Mouse (Mus musculus) erythroblast, adult 5-6 weeks (primary cell): ENCODE data around the gene Ube2f. TPM values are rescaled to one million over a fixed set of nuclear protein-coding genes. Genes with fewer than 3 reads are reported as not detected.

Experiments
- ATAC-seq: replicated peaks from 2 replicates; pipeline ENCODE4 v1.8.0; 2016; ENCODE audit warnings: moderate number of reproducible peaks, mild to moderate bottlenecking, moderate TSS enrichment, inconsistent platforms; ENCODE audit not compliant: poor library complexity, low FRiP score, severe bottlenecking
- total RNA-seq, 2 experiments: library from RNA; stranded (forward) in 1 of 2; stranded (reverse) in 1 of 2; fragments of 150-400 nt in 1 of 2; fragments of 200-764, 138-1000 nt in 1 of 2; gene quantifications; 2 replicates each; pipeline versions ENCODE4 v1.2.3 to v1.2.4; 2015 to 2017; ENCODE audit warnings: low replicate concordance in 2 of 2

Ube2f gene
- total RNA-seq, 2 experiments from 2014 or later: 187 to 221 TPM

- no peak for ATAC-seq
Measured at GRCm38 (mm10) chr1:91231896-91232295, 18.2 kb upstream of the Ube2f start.

GRCm38 (mm10) chr1:91235395-91235794, 14.7 kb upstream of the Ube2f start:
- no peak for ATAC-seq

GRCm38 (mm10) chr1:91237676-91238075, 12.4 kb upstream of the Ube2f start:
- no peak for ATAC-seq

GRCm38 (mm10) chr1:91239112-91239511, 11.0 kb upstream of the Ube2f start:
- ATAC-seq: peak; percentile 82

- no peak for ATAC-seq
Measured at GRCm38 (mm10) chr1:91239800-91240199, 10.3 kb upstream of the Ube2f start.

GRCm38 (mm10) chr1:91240685-91241084, 9.4 kb upstream of the Ube2f start:
- ATAC-seq: peak; percentile 60

- ATAC-seq: no peak
Measured at GRCm38 (mm10) chr1:91241249-91241648, 8.9 kb upstream of the Ube2f start.

- ATAC-seq: peak; percentile 68
Measured at GRCm38 (mm10) chr1:91248242-91248641, 1.9 kb upstream of the Ube2f start.

- no peak for ATAC-seq
Measured at GRCm38 (mm10) chr1:91248970-91249369, 1.1 kb upstream of the Ube2f start.

GRCm38 (mm10) chr1:91250415-91251147, 477 bp downstream of the Ube2f start:
- ATAC-seq: 0 out of 2 replicates have a peak, but pooled peaks have one; percentile 9

GRCm38 (mm10) chr1:91251148-91251650, 1.1 kb downstream of the Ube2f start:
- peak; percentile 42 for ATAC-seq

GRCm38 (mm10) chr1:91251927-91252326, 1.8 kb downstream of the Ube2f start:
- peak; percentile 30 for ATAC-seq

- ATAC-seq: no peak
Measured at GRCm38 (mm10) chr1:91257918-91258317, 7.8 kb downstream of the Ube2f start.

GRCm38 (mm10) chr1:91259794-91260193, 9.7 kb downstream of the Ube2f start:
- no peak for ATAC-seq

GRCm38 (mm10) chr1:91262508-91262907, 12.4 kb downstream of the Ube2f start:
- no peak for ATAC-seq

GRCm38 (mm10) chr1:91272260-91272659, 22.2 kb downstream of the Ube2f start:
- 0 out of 2 replicates have a peak, but pooled peaks have one; percentile 56 for ATAC-seq

GRCm38 (mm10) chr1:91276581-91276980, 26.5 kb downstream of the Ube2f start:
- ATAC-seq: no peak

- ATAC-seq: no peak
Measured at GRCm38 (mm10) chr1:91277480-91277879, 27.4 kb downstream of the Ube2f start.

GRCm38 (mm10) chr1:91278410-91279119, 28.5 kb downstream of the Ube2f start:
- peak; percentile 84 for ATAC-seq

GRCm38 (mm10) chr1:91279126-91279525, 29.0 kb downstream of the Ube2f start:
- no peak for ATAC-seq

- no peak for ATAC-seq
Measured at GRCm38 (mm10) chr1:91282582-91282981, 32.5 kb downstream of the Ube2f start.
